Mouse (Mus musculus) liver, embryonic 14.5 days (tissue): Measurements from ENCODE around the gene Tor4a. TPM values are rescaled to one million over a fixed set of nuclear protein-coding genes. Genes with fewer than 3 reads are reported as not detected.

ENCODE experiments used
- ATAC-seq: fragments of 200-750 bp; cut with Nextera tagmentation; 2 replicates; pipeline ENCODE4 v1.8.0; 2017; ENCODE audit warnings: moderate number of reproducible peaks, mild to moderate bottlenecking, moderate library complexity; ENCODE audit not compliant: insufficient read depth
- DNase-seq, 3 experiments: peaks; one replicate each; pipeline ENCODE4 v3.0.0-alpha.2; 2012 to 2013; ENCODE audit warnings: low read depth in 3 of 3, low spot score in 3 of 3
- H3K27ac ChIP-seq: fragments of 300-500 bp; sonication (generic); 2 replicates; pipeline ENCODE4 v1.5.1; 2014; ENCODE audit warnings: moderate library complexity, mild to moderate bottlenecking, control low read depth, inconsistent platforms
- H3K27me3 ChIP-seq: fragments of 300-500 bp; sonication (generic); 2 replicates; pipeline ENCODE4 v1.6.1; 2014; ENCODE audit warnings: mild to moderate bottlenecking, low read length, moderate library complexity; ENCODE audit not compliant: control insufficient read depth, insufficient read depth
- H3K36me3 ChIP-seq: fragments of 300-500 bp; sonication (generic); replicated peaks from 2 replicates; pipeline ENCODE4 v1.6.1; 2014; ENCODE audit warnings: low read depth; ENCODE audit not compliant: control insufficient read depth, insufficient read depth
- H3K4me1 ChIP-seq, 2 experiments: fragments of 200-500 bp in 1 of 2; fragments of 300-500 bp in 1 of 2; sonication (generic) in 1 of 2; replicated peaks; 2 replicates each; pipeline ENCODE4 v1.6.1; 2012 to 2014; ENCODE audit warnings: antibody characterized with exemption in 1 of 2, inconsistent platforms in 1 of 2, low read length in 1 of 2; ENCODE audit not compliant: control insufficient read depth in 2 of 2, insufficient read depth in 2 of 2
- H3K4me2 ChIP-seq: fragments of 300-500 bp; sonication (generic); 2 replicates; pipeline ENCODE4 v1.6.1; 2014; ENCODE audit warnings: low read depth, mild to moderate bottlenecking, control low read depth, moderate library complexity
- H3K4me3 ChIP-seq, 2 experiments: fragments of 200-500 bp in 1 of 2; fragments of 300-500 bp in 1 of 2; sonication (generic) in 1 of 2; 2 replicates each; pipeline ENCODE4 v1.5.1; 2012 to 2014; ENCODE audit warnings: low read depth in 2 of 2, low read length in 2 of 2, mild to moderate bottlenecking in 2 of 2, control low read depth in 1 of 2, inconsistent platforms in 1 of 2, moderate library complexity in 1 of 2; ENCODE audit not compliant: insufficient read depth in 1 of 2
- H3K9ac ChIP-seq: fragments of 300-500 bp; sonication (generic); replicated peaks from 2 replicates; pipeline ENCODE4 v1.6.1; 2014; ENCODE audit warnings: mild to moderate bottlenecking, control low read depth, moderate library complexity
- H3K9me3 ChIP-seq: fragments of 300-500 bp; sonication (generic); 2 replicates; pipeline ENCODE4 v1.6.1; 2016; ENCODE audit warnings: low read length, mixed read lengths; ENCODE audit not compliant: control insufficient read depth
- CTCF ChIP-seq: IDR thresholded peaks from 2 replicates; pipeline ENCODE4 v1.5.1; 2016; ENCODE audit warnings: antibody characterized with exemption, low read depth, control low read depth
- EP300 ChIP-seq: IDR thresholded peaks from 2 replicates; pipeline ENCODE4 v1.6.1; 2016; ENCODE audit warnings: antibody characterized with exemption, low read depth
- WGBS: fragments of 180-500 bp; shearing (Covaris S2); extraction: QIAGEN DNeasy Blood & Tissue Kit; methylation state at CpG from one replicate; pipeline ENCODE4 v1.1.7; 2014; ENCODE audit not compliant: insufficient replicate concordance; 5-methylcytosine and 5-hydroxymethylcytosine counted together
- polyA plus RNA-seq, 2 experiments: library from polyadenylated mRNA; depleted of rRNA in 1 of 2; stranded (reverse) in 1 of 2; unstranded in 1 of 2; fragments of >200 nt; fragmentation: Nextera tagmentation in 1 of 2; extraction: Ambion mirVana in 1 of 2; gene quantifications; 2 replicates each; pipeline versions ENCODE4 v1.2.1 to v1.2.3; 2012 to 2014

Tor4a gene
- polyA plus RNA-seq, 2 experiments: 3.7 to 4.9 TPM

DNA sequence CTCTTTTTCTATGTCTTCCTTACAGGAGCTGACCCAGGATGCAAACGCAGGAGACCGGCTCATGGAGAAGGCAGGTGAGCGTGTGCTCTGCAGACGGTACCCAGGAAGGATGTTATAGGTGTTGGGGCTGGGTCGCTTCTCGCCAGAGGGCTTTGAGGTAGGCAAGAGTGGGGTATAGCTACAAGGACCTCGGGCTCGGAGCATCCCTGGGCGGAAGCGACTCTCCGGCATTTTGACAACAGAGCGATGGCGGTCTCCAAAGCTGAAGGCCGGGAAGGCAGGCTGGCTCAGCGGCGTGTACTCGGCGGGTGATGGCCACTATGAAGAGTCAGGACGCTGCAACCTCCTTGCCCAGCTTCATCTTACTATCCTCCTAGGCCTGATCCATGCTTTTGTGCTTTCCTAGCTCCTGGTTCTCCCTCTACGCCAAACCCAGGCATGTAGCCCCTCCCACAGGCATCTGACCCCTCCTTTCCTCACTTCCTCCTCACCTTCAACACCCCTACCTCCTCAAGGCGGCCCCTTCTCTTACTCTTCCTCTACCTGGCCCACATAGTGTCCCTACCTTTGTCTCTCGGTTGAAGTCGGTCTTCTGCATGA, 16.7 kb upstream of the Tor4a start:
- TF ChIP-seq CTCF: no peak
- no peak for TF ChIP-seq EP300
- no peak overlapping the region for H3K27ac ChIP-seq
- H3K4me3 ChIP-seq: no peak overlapping the region
- H3K36me3 ChIP-seq: peaks cover 6% of the 10 kb centered on the region
- H3K4me2 ChIP-seq: no peak overlapping the region
- H3K9ac ChIP-seq: no peak overlapping the region
- no peak for DNase-seq
- H3K9me3 ChIP-seq: no peaks in the 10 kb centered on the region
- H3K4me1 ChIP-seq: peaks cover 10 to 15% of the 10 kb centered on the region in 2 experiments
- ATAC-seq: no peak
- no peaks in the 10 kb centered on the region; the same call in 1 of the 2 replicates for H3K27me3 ChIP-seq
- whole genome bisulfite sequencing: 64% methylated on average over 23 of the region's 23 CpGs

DNA sequence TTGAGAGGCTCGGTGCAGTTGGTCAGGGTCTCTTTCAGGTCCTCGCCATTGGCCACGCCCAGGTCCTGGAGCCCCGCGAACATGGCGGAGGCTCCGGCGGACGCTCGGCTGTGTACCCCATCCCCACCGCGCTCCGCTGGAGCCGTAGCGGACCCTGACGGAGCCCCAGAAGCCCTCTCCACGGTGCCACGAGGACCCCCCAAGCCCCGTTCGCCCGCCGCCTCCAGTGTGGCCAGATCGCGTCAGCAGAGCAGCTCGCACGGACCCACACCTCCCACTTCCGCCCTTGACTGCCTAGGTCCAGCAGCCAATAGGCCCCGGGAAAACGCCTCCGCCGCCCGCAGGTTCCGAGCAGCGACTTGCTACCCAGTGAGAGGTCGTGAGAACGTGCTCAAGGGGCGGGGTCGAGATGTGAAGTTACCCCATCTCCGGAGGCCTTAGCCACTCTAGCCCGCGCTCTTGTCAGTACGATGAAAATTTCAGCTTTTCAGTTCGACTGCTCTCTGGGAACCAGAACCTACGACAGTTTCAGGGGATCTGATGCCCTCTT, 14.5 kb upstream of the Tor4a start, which contains the start of gene Nelfb:
Gene Nelfb, minus strand, starts transcription at position 369 of the 550 bp plus-strand sequence.
- ATAC-seq (peak; percentile 94), DNase-seq (peak; percentile 78 to 81 (median 80))
- Histone ChIP-seq H3K36me3 (peaks cover 12% of the 10 kb centered on the region), H3K9me3 (no peaks in the 10 kb centered on the region), H3K4me3 (peak within 1 kb of the TSS; percentile 87 to 98), H3K27ac (peak within 1 kb of the TSS; percentile 76), H3K9ac (peak within 1 kb of the TSS; percentile 98), H3K27me3 (no peaks in the 10 kb centered on the region; the same call in 1 of the 2 replicates), H3K4me1 (peaks cover 10 to 15% of the 10 kb centered on the region in 2 experiments), H3K4me2 (peak within 1 kb of the TSS; percentile 92)
- under 1% methylated on average over 44 of the region's 44 CpGs for WGBS
- no peak; the same call in 1 of the 2 replicates for TF ChIP-seq CTCF
- TF ChIP-seq EP300: peak; percentile 11; the same call in 1 of the 2 replicates

DNA sequence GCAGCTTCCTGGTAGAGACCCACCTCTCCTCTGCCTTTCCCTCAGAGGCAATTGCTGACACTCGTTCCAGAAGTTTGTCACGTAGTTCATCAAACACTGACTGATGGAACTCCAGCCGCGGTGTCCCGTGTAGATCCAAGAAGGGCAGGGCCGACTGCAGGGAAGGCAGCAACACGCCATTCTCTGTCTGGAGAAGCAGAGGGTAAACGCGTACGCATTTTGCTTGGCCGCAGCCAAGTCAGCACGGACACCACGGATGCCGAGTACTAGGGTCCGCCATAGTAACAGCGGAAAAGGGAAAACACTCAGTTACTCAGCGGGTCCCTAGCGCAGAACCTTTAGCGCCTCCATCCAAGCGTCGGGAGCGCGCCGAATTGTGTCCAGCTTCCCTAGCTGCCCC, 14.0 kb upstream of the Tor4a start:
- Histone ChIP-seq H3K9me3 (no peaks in the 10 kb centered on the region), H3K4me3 (peak overlapping the region; percentile 87 to 98), H3K9ac (peak overlapping the region; percentile 98), H3K27ac (peak overlapping the region; percentile 76), H3K36me3 (peaks cover 18% of the 10 kb centered on the region), H3K4me2 (peak overlapping the region; percentile 92), H3K4me1 (peaks cover 10 to 15% of the 10 kb centered on the region in 2 experiments), H3K27me3 (no peaks in the 10 kb centered on the region; the same call in 1 of the 2 replicates)
- ATAC-seq: peak; percentile 27; the same call in 1 of the 2 replicates
- TF ChIP-seq CTCF (no peak), EP300 (no peak)
- no peak for DNase-seq
- WGBS: under 1% methylated on average over 24 of the region's 24 CpGs

DNA sequence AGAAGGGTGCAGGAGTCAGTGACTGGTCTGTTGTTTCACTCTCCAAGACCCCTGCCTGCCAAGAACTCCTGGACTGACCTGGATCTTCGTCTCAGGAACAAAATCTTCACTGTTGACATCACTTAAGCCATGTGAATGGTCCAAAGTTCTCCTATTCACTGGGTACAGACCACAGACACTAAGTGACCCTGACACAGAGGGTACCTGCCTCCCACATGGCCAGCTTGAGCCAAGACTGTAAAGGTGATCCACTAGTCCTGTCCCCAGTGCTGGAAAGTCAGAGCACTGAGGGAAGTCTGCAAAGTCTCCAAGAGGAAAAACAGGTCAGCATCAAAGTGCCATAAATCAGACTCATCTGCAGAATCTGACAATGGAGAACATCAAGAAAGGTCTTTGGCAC, 10.9 kb upstream of the Tor4a start:
- H3K36me3 ChIP-seq: peaks cover 40% of the 10 kb centered on the region
- WGBS: 86% methylated on average over 1 of the region's 1 CpGs
- no peak for DNase-seq

DNA sequence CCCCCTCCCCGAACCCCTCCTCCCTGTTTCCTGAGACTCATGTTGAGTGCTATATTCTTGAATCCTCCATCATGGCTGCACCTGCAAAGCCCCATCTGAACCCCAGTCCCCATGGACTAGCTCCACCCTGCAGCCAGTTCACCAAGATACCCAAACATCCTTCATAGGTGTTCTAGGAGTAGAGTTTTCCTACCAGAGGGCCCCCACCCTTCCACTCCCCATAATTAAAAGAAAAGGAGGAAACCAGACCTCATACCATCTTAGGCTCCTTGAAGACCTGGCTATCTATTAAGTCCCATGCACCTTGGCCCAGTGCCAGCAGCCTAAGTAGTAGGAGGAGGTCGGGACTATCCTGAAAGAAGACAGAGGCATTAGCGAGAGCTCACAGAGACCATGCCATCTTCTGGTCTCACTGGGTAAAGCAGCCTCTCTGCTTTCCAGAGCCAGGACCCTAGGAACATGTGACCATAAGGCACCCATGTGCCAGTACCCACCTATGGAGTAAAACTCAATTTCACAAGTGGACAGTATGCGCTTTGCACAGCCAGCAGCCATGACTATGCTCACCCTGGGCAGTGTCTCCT, 7.0 kb upstream of the Tor4a start:
- H3K4me1 ChIP-seq: no peaks in the 10 kb centered on the region
- DNase-seq (no peak), ATAC-seq (no peak)
- H3K27ac ChIP-seq: no peak overlapping the region
- no peak overlapping the region for H3K4me2 ChIP-seq
- H3K4me3 ChIP-seq: no peak overlapping the region
- H3K9me3 ChIP-seq: no peaks in the 10 kb centered on the region
- H3K9ac ChIP-seq: no peak overlapping the region
- TF ChIP-seq CTCF (peak; percentile 42), EP300 (no peak)
- no peaks in the 10 kb centered on the region for H3K27me3 ChIP-seq
- WGBS: 56% methylated on average over 4 of the region's 4 CpGs
- peaks cover 66% of the 10 kb centered on the region for H3K36me3 ChIP-seq

More for the DNA sequence above, 10.9 kb upstream of the Tor4a start:
- no peak for ATAC-seq
- no peak overlapping the region for H3K4me3 ChIP-seq
- no peak overlapping the region for H3K9ac ChIP-seq
- H3K27me3 ChIP-seq: no peaks in the 10 kb centered on the region
- H3K27ac ChIP-seq: no peak overlapping the region
- H3K4me1 ChIP-seq: peaks cover 10 to 15% of the 10 kb centered on the region in 2 experiments
- H3K4me2 ChIP-seq: no peak overlapping the region
- no peak for TF ChIP-seq EP300
- no peak for TF ChIP-seq CTCF
- no peaks in the 10 kb centered on the region for H3K9me3 ChIP-seq
